Mouse (Mus musculus) neural tube, embryonic 14.5 days (tissue): ENCODE data around the gene C1qb. TPM values are rescaled to one million over a fixed set of nuclear protein-coding genes. Genes with fewer than 3 reads are reported as not detected.

Experiments
- ATAC-seq: fragments of 200-750 bp; cut with Nextera tagmentation; 2 replicates; pipeline ENCODE4 v1.8.0; 2017; ENCODE audit warnings: low read depth, mild to moderate bottlenecking, moderate TSS enrichment, moderate library complexity
- H3K27ac ChIP-seq: fragments of 300-500 bp; sonication (generic); 2 replicates; pipeline ENCODE4 v1.5.1; 2014; ENCODE audit warnings: low read depth, mild to moderate bottlenecking, control low read depth, low read length, moderate library complexity, mixed read lengths
- H3K27me3 ChIP-seq: fragments of 300-500 bp; sonication (generic); 2 replicates; pipeline ENCODE4 v1.6.1; 2014; ENCODE audit warnings: low read length; ENCODE audit not compliant: control insufficient read depth, insufficient read depth
- H3K36me3 ChIP-seq: fragments of 300-500 bp; sonication (generic); 2 replicates; pipeline ENCODE4 v1.6.1; 2014; ENCODE audit warnings: low read length, mixed read lengths; ENCODE audit not compliant: control insufficient read depth, insufficient read depth
- H3K4me1 ChIP-seq: fragments of 300-500 bp; sonication (generic); 2 replicates; pipeline ENCODE4 v1.6.1; 2014; ENCODE audit warnings: low read length; ENCODE audit not compliant: control insufficient read depth, insufficient read depth
- H3K4me2 ChIP-seq: fragments of 300-500 bp; sonication (generic); 2 replicates; pipeline ENCODE4 v1.6.1; 2014; ENCODE audit warnings: mild to moderate bottlenecking, low read depth, low read length, control low read depth
- H3K4me3 ChIP-seq: fragments of 300-500 bp; sonication (generic); 2 replicates; pipeline ENCODE4 v1.5.1; 2014; ENCODE audit warnings: low read depth, low read length, control low read depth, mixed read lengths
- H3K9ac ChIP-seq: fragments of 300-500 bp; sonication (generic); replicated peaks from 2 replicates; pipeline ENCODE4 v1.6.1; 2014; ENCODE audit warnings: low read depth, mild to moderate bottlenecking, control low read depth, low read length, mixed read lengths
- H3K9me3 ChIP-seq: fragments of 300-500 bp; sonication (generic); 2 replicates; pipeline ENCODE4 v1.6.1; 2016; ENCODE audit warnings: low read length; ENCODE audit not compliant: control insufficient read depth
- WGBS: fragments of 180-500 bp; shearing (Covaris S2); extraction: QIAGEN DNeasy Blood & Tissue Kit; methylation state at CpG from one replicate; pipeline ENCODE4 v1.1.7; 2014; 5-methylcytosine and 5-hydroxymethylcytosine counted together
- polyA plus RNA-seq: library from polyadenylated mRNA; unstranded; fragments of >200 nt; fragmentation: Nextera tagmentation; extraction: Ambion mirVana; gene quantifications from 2 replicates; pipeline ENCODE4 v1.2.1, GENCODE M21; 2014

C1qb gene
- polyA plus RNA-seq, 1 experiment from 2014 or later, result 28.2 TPM

DNA sequence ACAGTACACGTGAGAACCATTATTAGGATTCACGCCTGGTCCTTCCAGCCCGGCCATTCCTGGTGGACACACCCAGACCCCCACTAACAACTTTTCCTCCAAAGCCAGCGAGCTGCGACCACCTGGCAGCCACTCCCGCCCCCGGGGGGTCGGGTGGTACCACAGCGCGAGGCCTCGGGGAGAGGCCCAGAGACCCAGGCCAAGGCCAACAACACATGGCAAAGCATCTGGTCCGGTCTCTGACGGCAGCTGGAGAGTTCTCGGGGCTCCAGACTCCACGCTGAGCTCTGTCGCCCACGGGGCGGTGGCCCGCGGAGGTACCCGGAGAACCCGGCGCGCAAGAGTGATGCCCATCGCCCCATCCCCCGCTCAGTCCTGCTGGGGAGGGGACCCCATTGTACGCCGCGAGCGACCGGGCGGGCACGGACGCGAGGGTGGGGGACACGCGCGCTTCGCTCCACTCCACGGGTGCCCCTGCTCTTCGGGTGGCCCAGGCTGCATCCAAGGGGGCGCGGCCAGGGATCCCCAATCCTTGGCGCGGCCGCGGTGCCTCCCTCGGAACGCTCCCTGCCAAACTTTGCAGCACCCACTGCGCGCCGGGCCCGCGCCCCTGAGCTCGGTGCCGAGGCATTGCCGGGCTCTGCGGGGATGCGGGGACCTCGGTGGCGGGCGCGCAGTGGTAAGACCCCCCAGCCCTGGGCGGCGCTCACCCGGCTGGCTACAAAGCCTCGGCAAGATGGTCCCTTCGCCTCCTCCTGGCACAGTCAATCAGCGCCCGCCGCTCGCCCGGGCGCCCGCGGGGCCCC is 51.0 kb downstream of the C1qb start:
- ATAC-seq, result peak; percentile 22; the same call in 1 of the 2 replicates
- H3K27me3 ChIP-seq, result no peaks in the 10 kb centered on the region; the same call in 1 of the 2 replicates

DNA sequence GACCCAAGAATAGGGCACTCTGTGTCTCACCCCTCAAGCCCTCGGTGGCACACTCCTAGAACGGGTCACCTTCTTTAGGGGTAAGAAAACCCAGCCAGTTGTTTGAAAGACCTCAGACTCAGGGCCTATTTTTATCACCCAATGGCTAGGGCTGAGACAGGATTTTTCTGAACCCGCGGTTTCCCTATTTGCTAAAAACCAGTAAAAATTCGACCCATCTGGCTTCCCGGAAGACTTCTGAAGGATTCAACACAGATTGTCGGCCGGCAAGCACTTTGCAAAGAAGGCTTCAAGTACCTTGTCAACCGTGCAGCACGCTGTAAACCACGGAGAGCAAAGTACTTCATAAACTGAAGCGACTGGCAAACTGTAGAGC is 51.6 kb downstream of the C1qb start:
- H3K9ac ChIP-seq, result peak overlapping the region; percentile 95
- H3K9me3 ChIP-seq, result no peaks in the 10 kb centered on the region
- H3K27ac ChIP-seq, result no peak overlapping the region
- peak overlapping the region; percentile 91 for H3K4me3 ChIP-seq
- H3K4me2 ChIP-seq, result peak overlapping the region; percentile 95
- WGBS, result 9% methylated on average over 12 of the region's 12 CpGs
- no peaks in the 10 kb centered on the region for H3K36me3 ChIP-seq
- peaks cover 48% of the 10 kb centered on the region for H3K4me1 ChIP-seq
- no peak for ATAC-seq
- no peaks in the 10 kb centered on the region; the same call in 1 of the 2 replicates for H3K27me3 ChIP-seq

More for the DNA sequence above, 51.0 kb downstream of the C1qb start:
- Histone ChIP-seq H3K9ac (peak overlapping the region; percentile 95), H3K4me3 (peak overlapping the region; percentile 91), H3K9me3 (no peaks in the 10 kb centered on the region), H3K4me2 (peak overlapping the region; percentile 95), H3K36me3 (no peaks in the 10 kb centered on the region), H3K4me1 (peaks cover 42% of the 10 kb centered on the region), H3K27ac (peak overlapping the region; percentile 99)
- WGBS, result under 1% methylated on average over 63 of the region's 76 CpGs

DNA sequence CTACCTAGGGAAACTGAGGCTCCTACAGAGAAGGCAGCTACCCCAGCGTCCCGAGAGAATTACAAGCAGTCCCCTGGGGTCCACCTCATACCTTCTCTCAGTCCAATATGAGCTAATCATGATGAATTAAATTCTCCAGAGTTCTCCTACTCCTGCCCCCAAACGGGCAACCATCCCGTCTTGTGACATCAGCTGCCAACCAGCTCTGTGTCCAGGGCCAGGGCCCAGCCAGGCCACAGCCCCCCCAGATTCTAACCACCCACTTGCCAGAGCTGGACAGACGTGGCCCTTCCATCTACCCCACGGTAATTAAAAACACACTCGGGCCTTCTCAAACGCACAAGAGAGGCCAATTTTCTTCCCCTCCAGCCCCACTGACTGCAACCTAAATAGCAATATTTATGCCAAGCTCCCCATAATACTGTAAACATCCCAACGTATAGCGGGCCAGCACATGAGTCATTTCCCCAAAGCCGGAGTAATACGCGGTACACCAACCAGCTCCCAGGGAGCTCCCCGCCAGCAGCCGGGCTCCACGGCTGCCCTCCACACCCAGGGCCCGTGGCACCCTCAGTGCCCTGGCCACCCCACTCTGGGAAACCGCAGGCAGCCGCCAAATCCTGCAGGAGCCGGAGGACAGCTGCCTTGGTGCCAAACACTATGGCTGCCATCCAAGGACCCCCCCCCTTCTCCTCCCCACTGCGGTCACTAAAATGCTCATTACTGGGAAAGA is 52.2 kb downstream of the C1qb start:
- WGBS, result 30% methylated on average over 20 of the region's 21 CpGs

DNA sequence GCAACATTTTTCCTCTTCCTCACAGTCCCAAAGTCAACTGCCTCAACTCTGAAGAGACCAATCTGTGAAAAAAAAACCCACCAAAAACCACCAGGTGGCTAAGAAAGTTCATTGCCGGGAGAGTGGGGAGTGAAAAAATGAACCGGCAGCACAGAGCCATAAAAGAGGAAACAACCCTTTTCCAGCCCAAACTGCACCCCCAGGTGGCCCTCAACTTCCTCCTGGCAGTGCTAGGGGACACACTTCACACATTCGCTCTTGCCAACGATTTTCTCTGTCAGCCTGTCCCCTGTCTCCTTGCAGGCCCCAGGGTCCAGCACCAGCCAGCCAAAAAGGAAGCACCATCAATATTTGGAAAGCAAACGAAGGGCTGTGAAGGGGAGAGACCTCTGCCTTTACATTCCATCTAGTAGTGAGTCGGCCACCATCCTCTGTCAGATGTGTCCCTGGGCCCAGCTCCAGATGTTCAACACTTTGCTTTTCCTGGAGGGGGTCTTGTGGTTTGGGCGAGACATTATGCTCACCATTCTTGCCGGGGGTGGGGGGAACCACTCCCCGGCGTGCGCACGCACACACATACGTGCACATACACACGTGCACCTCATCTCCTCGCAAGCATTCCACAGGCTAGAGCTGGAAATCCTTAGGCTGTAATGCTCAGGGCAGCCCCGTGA is 53.3 kb downstream of the C1qb start:
- Histone ChIP-seq H3K27ac (0 out of 2 replicates have a peak overlapping the region, but pooled peaks have one; percentile 28), H3K9ac (0 out of 2 replicates have a peak overlapping the region, but pooled peaks have one; percentile 4), H3K4me3 (no peak overlapping the region; the same call in 1 of the 2 replicates), H3K36me3 (no peaks in the 10 kb centered on the region), H3K27me3 (no peaks in the 10 kb centered on the region; the same call in 1 of the 2 replicates), H3K9me3 (no peaks in the 10 kb centered on the region), H3K4me1 (peaks cover 57% of the 10 kb centered on the region), H3K4me2 (peak overlapping the region; percentile 95)
- WGBS, result 63% methylated on average over 16 of the region's 16 CpGs
- ATAC-seq, result no peak

More for the DNA sequence above, 52.2 kb downstream of the C1qb start:
- Histone ChIP-seq H3K27me3 (no peaks in the 10 kb centered on the region; the same call in 1 of the 2 replicates), H3K4me1 (peaks cover 54% of the 10 kb centered on the region), H3K36me3 (no peaks in the 10 kb centered on the region), H3K4me3 (peak overlapping the region; percentile 91), H3K4me2 (peak overlapping the region; percentile 95), H3K27ac (no peak overlapping the region), H3K9ac (peak overlapping the region; percentile 95), H3K9me3 (no peaks in the 10 kb centered on the region)
- no peak for ATAC-seq

DNA sequence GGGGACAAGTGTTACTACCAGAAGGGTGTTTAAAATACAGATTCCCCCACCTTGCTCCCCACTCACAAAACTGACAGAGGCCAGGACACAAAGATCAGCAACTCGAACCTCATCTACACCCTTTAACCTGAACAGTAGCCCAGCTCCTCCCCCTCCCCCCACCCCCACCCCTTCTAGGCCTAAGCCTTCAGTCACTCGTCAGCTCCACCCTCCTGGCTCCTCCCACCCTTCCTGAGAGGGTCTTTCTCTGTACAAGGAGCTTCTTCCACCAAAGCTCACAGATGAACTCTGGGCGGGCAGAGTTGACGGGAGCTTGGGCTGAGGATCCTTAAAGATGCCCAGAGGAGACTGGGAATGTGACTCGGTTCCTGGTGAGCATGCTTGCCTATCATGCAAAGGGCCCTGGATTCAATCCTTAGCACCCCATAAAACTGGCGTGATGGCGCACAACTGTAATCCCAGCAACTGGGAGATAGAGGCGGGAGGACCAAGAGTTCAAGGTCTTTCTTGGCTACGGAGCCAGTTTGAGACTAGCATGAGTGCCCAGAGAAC is 55.6 kb downstream of the C1qb start:
- ATAC-seq, result no peak
- H3K4me2 ChIP-seq, result no peak overlapping the region
- no peak overlapping the region for H3K27ac ChIP-seq
- H3K27me3 ChIP-seq, result no peaks in the 10 kb centered on the region; the same call in 1 of the 2 replicates
- 41% methylated on average over 9 of the region's 9 CpGs for WGBS
- H3K4me3 ChIP-seq, result no peak overlapping the region
- no peaks in the 10 kb centered on the region for H3K9me3 ChIP-seq
- H3K36me3 ChIP-seq, result no peaks in the 10 kb centered on the region
- H3K4me1 ChIP-seq, result peaks cover 58% of the 10 kb centered on the region
- no peak overlapping the region for H3K9ac ChIP-seq

Other genes starting within 250 kb of the C1qb start
- 19.6 and 24.7 TPM in 2 replicates for gene Ephb2, start 50.2 kb downstream of the C1qb start, polyA plus RNA-seq
- gene C1qc, start 6.9 kb upstream of the C1qb start, polyA plus RNA-seq, result 15.3 and 25.2 TPM in 2 replicates
- gene C1qa, start 12.6 kb upstream of the C1qb start, polyA plus RNA-seq, result 19.6 and 29.3 TPM in 2 replicates
- gene Epha8, start 70.6 kb upstream of the C1qb start, polyA plus RNA-seq, result 9.9 and 13.1 TPM in 2 replicates
- gene Zbtb40, start 162.6 kb upstream of the C1qb start, polyA plus RNA-seq, result 4.7 and 4.8 TPM in 2 replicates